Mouse (Mus musculus): ENCODE data around the gene Gng5. TPM values are rescaled to one million over a fixed set of nuclear protein-coding genes. Genes with fewer than 3 reads are reported as not detected.

Gng5 gene
- polyA plus RNA-seq, 1 experiment from 2014 or later = 415 TPM

DNA sequence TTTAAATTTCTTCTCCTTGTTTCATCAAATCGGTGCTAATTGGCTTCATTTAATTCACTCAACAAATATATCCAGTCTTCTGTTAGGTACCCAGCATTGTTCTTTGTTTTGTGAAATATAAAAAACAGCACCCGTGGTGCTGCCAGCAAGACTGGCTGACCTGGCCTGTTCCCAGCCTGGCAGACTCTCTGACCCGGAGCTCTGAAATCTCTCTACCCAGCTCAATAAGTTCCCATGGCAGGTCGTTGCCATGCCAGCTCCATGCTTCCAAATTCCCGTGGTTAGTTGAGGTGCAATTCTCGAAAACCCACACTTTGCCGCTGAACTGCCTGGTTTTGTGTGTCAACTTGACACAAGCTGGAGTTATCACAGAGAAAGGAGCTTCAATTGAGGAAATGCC is 55.2 kb downstream of the Gng5 start:
- H3K9me3 ChIP-seq = no peaks in the 10 kb centered on the region
- WGBS = 65% methylated on average over 7 of the region's 7 CpGs
- no peaks in the 10 kb centered on the region for H3K36me3 ChIP-seq
- H3K27me3 ChIP-seq = no peaks in the 10 kb centered on the region
- no peak for ATAC-seq (replicated peaks)
- no peak overlapping the region for H3K9ac ChIP-seq (replicated peaks)
- no peaks in the 10 kb centered on the region for H3K4me1 ChIP-seq
- H3K4me3 ChIP-seq = no peak overlapping the region
- H3K27ac ChIP-seq (replicated peaks) = no peak overlapping the region
- no peak overlapping the region for H3K4me2 ChIP-seq (replicated peaks)

Other genes starting within 250 kb of the Gng5 start
- 24.0 and 25.1 TPM in 2 replicates for gene Ssx2ip, start 95.2 kb upstream of the Gng5 start, polyA plus RNA-seq (2015; fragmentation: Nextera tagmentation; extraction: Ambion mirVana)
- gene Ctbs, start 50.0 kb upstream of the Gng5 start, polyA plus RNA-seq (2015; fragmentation: Nextera tagmentation; extraction: Ambion mirVana) = 4.0 TPM in 2 replicates
- 6.1 and 6.8 TPM in 2 replicates for gene Spata1, start 54 bp upstream of the Gng5 start, polyA plus RNA-seq (2015; fragmentation: Nextera tagmentation; extraction: Ambion mirVana)
- 54.7 and 56.2 TPM in 2 replicates for gene Rpf1, start 21.6 kb downstream of the Gng5 start, polyA plus RNA-seq (2015; fragmentation: Nextera tagmentation; extraction: Ambion mirVana)
- gene Uox, start 70.6 kb downstream of the Gng5 start, polyA plus RNA-seq (2015; fragmentation: Nextera tagmentation; extraction: Ambion mirVana) = not detected in 2 replicates
- gene Dnase2b, start 115.8 kb downstream of the Gng5 start, polyA plus RNA-seq (2015; fragmentation: Nextera tagmentation; extraction: Ambion mirVana) = not detected in 2 replicates
- not detected in 2 replicates for gene 4930503B20Rik, start 151.5 kb downstream of the Gng5 start, polyA plus RNA-seq (2015; fragmentation: Nextera tagmentation; extraction: Ambion mirVana)
- 0.34 and 0.48 TPM in 2 replicates for gene Samd13, start 185.8 kb downstream of the Gng5 start, polyA plus RNA-seq (2015; fragmentation: Nextera tagmentation; extraction: Ambion mirVana)

Data from forebrain, embryonic 15.5 days (tissue).